8 mouse cellular contexts compared by ENCODE assay signal in the genomic region with DNA sequence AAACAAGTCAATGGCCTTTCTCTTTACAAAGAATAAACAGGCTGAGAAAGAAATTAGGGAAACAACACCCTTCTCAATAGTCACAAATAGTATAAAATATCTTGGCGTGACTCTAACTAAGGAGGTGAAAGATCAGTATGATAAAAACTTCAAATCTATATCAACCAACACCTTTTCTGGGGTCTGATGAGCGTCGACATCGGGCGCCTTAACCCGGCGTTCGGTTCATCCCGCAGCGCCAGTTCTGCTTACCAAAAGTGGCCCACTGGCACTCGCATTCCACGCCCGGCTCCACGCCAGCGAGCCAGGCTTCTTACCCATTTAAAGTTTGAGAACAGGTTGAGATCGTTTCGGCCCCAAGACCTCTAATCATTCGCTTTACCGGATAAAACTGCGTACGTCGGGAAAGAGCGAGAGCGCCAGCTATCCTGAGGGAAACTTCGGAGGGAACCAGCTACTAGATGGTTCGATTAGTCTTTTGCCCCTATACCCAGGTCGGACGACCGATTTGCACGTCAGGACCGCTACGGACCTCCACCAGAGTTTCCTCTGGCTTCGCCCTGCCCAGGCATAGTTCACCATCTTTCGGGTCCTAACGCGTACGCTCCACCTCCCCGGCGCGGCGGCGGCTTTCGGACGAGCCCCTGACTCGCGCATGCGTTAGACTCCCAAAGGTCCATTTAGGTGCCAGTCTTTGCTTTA.
A peak's percentile ranks its signal among the peaks of the same experiment; 100 is the strongest.
DNase-seq lines count a peak whose midpoint lies in the region; ATAC-seq and TF ChIP-seq lines count a peak whose summit lies in the region.
"Not testable (repeated sequence)": the region's sequence is repeated elsewhere in the genome, so short reads cannot be mapped to it uniquely, and the experiment has no call there.

No protein-coding gene starts in this region.

- not testable (repeated sequence) for H3K4me2 ChIP-seq in forebrain, embryonic 12.5 days; heart, postnatal 0 days (ENCODE audit: low read depth, low read length); liver, embryonic 12.5 days; stomach, embryonic 14.5 days (replicated peaks; ENCODE audit: low read depth, low read length)

- WGBS in forebrain, embryonic 12.5 days = 77% methylated on average over 47 of the region's 47 CpGs
- 68% methylated on average over 45 of the region's 47 CpGs for WGBS in heart, postnatal 0 days
- 72% methylated on average over 47 of the region's 47 CpGs for WGBS in liver, embryonic 12.5 days (ENCODE audit: insufficient replicate concordance)
- WGBS in stomach, embryonic 14.5 days = 73% methylated on average over 47 of the region's 47 CpGs

- not testable (repeated sequence) for H3K9ac ChIP-seq in forebrain, embryonic 12.5 days; heart, postnatal 0 days (replicated peaks; ENCODE audit: low read depth, low read length); liver, embryonic 12.5 days; stomach, embryonic 14.5 days (replicated peaks; ENCODE audit: low read depth, low read length)

- not testable (repeated sequence) for TF ChIP-seq EP300 in heart, postnatal 0 days (IDR thresholded peaks at IDR 0.05; ENCODE audit: low read depth)

- peak; percentile 98 for DNase-seq in CD4-positive helper T cell, adult 2 months (ENCODE audit: low read depth, low spot score)
- DNase-seq in c-Kit-negative CD71-positive TER-119-positive erythroid progenitor cells, embryonic 14.5 days (ENCODE audit: low read depth, low spot score) = peak; percentile 94
- DNase-seq in heart, postnatal 0 days (ENCODE audit: low spot score) = peak; percentile 99
- peak; percentile 96 to 99 for DNase-seq in kidney, postnatal 25 days
- peak; percentile 98 for DNase-seq in natural killer cell, adult 2 months (ENCODE audit: low spot score in 2 of 2)

- not testable (repeated sequence) for H3K36me3 ChIP-seq in forebrain, embryonic 12.5 days (replicated peaks); heart, postnatal 0 days (replicated peaks; ENCODE audit: control insufficient read depth, insufficient read depth, low read length); liver, embryonic 12.5 days; stomach, embryonic 14.5 days (ENCODE audit: control insufficient read depth, insufficient read depth, low read length)

- not testable (repeated sequence) for H3K4me3 ChIP-seq in forebrain, embryonic 12.5 days (replicated peaks); heart, postnatal 0 days (ENCODE audit: low read depth, low read length); liver, embryonic 12.5 days; stomach, embryonic 14.5 days (ENCODE audit: low read depth, low read length)

- H3K9me3 ChIP-seq in forebrain, embryonic 12.5 days; heart, postnatal 0 days (replicated peaks; ENCODE audit: control insufficient read depth, low read length); liver, embryonic 12.5 days (replicated peaks); stomach, embryonic 14.5 days (ENCODE audit: control insufficient read depth, low read depth, low read length): not testable (repeated sequence)

- H3K27me3 ChIP-seq in forebrain, embryonic 12.5 days; heart, postnatal 0 days (ENCODE audit: control insufficient read depth, insufficient read depth, low read length); liver, embryonic 12.5 days (replicated peaks); stomach, embryonic 14.5 days (ENCODE audit: control insufficient read depth, insufficient read depth, low read length): not testable (repeated sequence)

- peak; percentile 100 for ATAC-seq in forebrain, embryonic 12.5 days (ENCODE audit: low FRiP score)
- peak; percentile 100 for ATAC-seq in heart, postnatal 0 days (ENCODE audit: insufficient read depth, low read depth)
- ATAC-seq in liver, embryonic 12.5 days = peak; percentile 100
- ATAC-seq in stomach, embryonic 14.5 days (ENCODE audit: insufficient number of reproducible peaks, insufficient read depth, low FRiP score, low read depth) = peak; percentile 100

- H3K4me1 ChIP-seq in forebrain, embryonic 12.5 days = peaks cover 21% of the 10 kb centered on the region
- peaks cover 19% of the 10 kb centered on the region for H3K4me1 ChIP-seq in heart, postnatal 0 days (ENCODE audit: control insufficient read depth, insufficient read depth)
- not testable (repeated sequence) for H3K4me1 ChIP-seq in liver, embryonic 12.5 days; stomach, embryonic 14.5 days (ENCODE audit: control insufficient read depth, insufficient read depth, low read length)

- not testable (repeated sequence) for H3K27ac ChIP-seq in forebrain, embryonic 12.5 days; heart, postnatal 0 days (ENCODE audit: low read depth); liver, embryonic 12.5 days; stomach, embryonic 14.5 days (ENCODE audit: low read length)

- not testable (repeated sequence) for TF ChIP-seq CTCF in heart, postnatal 0 days (IDR thresholded peaks at IDR 0.05; ENCODE audit: low read depth)
